Mouse (Mus musculus) embryonic facial prominence, embryonic 10.5 days (tissue): ENCODE data around the gene Mlh3. TPM values are rescaled to one million over a fixed set of nuclear protein-coding genes. Genes with fewer than 3 reads are reported as not detected.

Source experiments
- DNase-seq: peaks from one replicate; pipeline ENCODE4 v3.0.0-alpha.2; 2017; ENCODE audit warnings: low spot score
- H3K27ac ChIP-seq: fragments of 300-500 bp; sonication (generic); replicated peaks from 2 replicates; pipeline ENCODE4 v1.5.1; 2016; ENCODE audit warnings: mild to moderate bottlenecking
- H3K27me3 ChIP-seq: fragments of 300-500 bp; sonication (generic); replicated peaks from 2 replicates; pipeline ENCODE4 v1.6.1; 2016; ENCODE audit warnings: low read depth, mild to moderate bottlenecking; ENCODE audit not compliant: poor library complexity, severe bottlenecking
- H3K36me3 ChIP-seq: fragments of 300-500 bp; sonication (generic); replicated peaks from 2 replicates; pipeline ENCODE4 v1.6.1; 2016; ENCODE audit warnings: mild to moderate bottlenecking, moderate library complexity
- H3K4me1 ChIP-seq: fragments of 300-500 bp; sonication (generic); 2 replicates; pipeline ENCODE4 v1.6.1; 2016
- H3K4me3 ChIP-seq: fragments of 300-500 bp; sonication (generic); 2 replicates; pipeline ENCODE4 v1.5.1; 2016; ENCODE audit warnings: mild to moderate bottlenecking, moderate library complexity
- H3K9me3 ChIP-seq: fragments of 300-500 bp; sonication (generic); 2 replicates; pipeline ENCODE4 v1.6.1; 2016; ENCODE audit warnings: mild to moderate bottlenecking
- WGBS: fragments of 180-500 bp; shearing (Covaris S2); methylation state at CpG from one replicate; pipeline ENCODE4 v1.1.7; 2016; 5-methylcytosine and 5-hydroxymethylcytosine counted together
- polyA plus RNA-seq: library from polyadenylated mRNA; unstranded; fragments of >200 nt; fragmentation: Nextera tagmentation; extraction: Ambion mirVana; gene quantifications from 2 replicates; pipeline ENCODE4 v1.2.1, GENCODE M21; 2016

Gene Mlh3
- 7.6 and 8.2 TPM in 2 replicates for polyA plus RNA-seq

DNA sequence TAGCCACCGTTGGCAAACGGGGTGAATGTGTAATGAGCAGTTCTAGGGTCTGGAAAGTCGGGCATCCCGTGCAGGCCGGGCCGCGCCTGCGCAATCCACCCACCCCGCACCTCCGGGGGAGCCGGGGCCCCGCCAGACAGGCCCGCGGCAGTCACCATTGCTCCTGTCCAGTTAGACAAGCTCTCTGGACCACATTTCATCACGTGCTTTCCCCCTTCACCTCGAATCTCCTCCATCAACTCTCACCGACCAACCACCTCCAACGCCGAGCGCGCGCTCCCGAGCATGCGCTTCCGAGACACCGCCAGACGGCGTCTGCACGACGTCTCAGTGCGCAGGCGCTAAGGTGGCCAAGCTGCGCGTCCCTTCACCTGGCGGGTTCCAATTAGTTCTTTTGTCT is at the start of gene Mlh3:
Gene Mlh3, minus strand, starts transcription at position 281 of the 400 bp plus-strand sequence.
- Histone ChIP-seq H3K4me1 (peaks cover 31% of the 10 kb centered on the region), H3K9me3 (no peaks in the 10 kb centered on the region), H3K27me3 (no peaks in the 10 kb centered on the region), H3K4me3 (peak within 1 kb of the TSS; percentile 65), H3K36me3 (peaks cover 33% of the 10 kb centered on the region), H3K27ac (peak within 1 kb of the TSS; percentile 91)
- DNase-seq: peak; percentile 90
- WGBS: 4% methylated on average over 35 of the region's 35 CpGs

GRCm38 (mm10) chr12:85308651-85309050 is 38.3 kb upstream of the Mlh3 start:
- H3K36me3 ChIP-seq: peaks cover 100% of the 10 kb centered on the region
- WGBS: 81% methylated on average over 3 of the region's 3 CpGs

DNA sequence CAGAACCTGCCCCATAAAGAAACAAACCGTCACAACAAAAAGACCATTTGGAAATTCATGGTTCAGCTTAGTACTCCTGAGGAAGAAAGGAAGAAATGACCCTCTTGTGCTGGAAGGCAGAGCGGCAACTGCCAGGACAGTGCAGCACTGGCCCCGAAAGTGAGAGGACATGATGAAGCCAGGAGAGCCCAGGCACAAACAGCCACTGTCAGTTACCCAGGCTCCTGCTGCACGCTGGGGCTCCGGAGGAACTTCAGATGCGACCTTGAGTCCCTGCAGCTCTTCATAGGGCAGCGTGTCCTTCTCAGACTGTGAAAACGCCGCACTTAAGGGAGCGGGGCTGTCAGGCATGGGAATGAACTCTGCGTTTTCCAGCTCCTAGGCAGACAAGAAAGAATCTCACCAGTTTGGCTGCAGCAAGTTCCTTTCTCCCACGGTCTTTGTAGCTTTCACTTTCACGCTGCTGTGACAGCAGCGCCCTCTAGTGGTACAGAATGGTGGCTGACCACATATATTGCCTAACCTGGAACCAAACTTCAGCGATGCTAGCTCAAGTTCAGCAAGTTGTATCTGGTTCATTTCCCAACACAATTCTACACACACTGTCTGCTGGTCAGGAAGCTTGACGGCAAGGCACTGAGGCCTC is 35.0 kb upstream of the Mlh3 start:
- Histone ChIP-seq H3K36me3 (peaks cover 100% of the 10 kb centered on the region), H3K4me3 (no peak overlapping the region), H3K27ac (no peak overlapping the region), H3K9me3 (no peaks in the 10 kb centered on the region), H3K27me3 (no peaks in the 10 kb centered on the region), H3K4me1 (no peaks in the 10 kb centered on the region; the same call in 1 of the 2 replicates)
- peak; percentile 83 for DNase-seq
- WGBS: 54% methylated on average over 16 of the region's 16 CpGs

More at GRCm38 (mm10) chr12:85308651-85309050, 38.3 kb upstream of the Mlh3 start:
- H3K27me3 ChIP-seq: no peaks in the 10 kb centered on the region
- no peak overlapping the region for H3K4me3 ChIP-seq
- no peaks in the 10 kb centered on the region; the same call in 1 of the 2 replicates for H3K4me1 ChIP-seq
- no peak for DNase-seq
- H3K9me3 ChIP-seq: no peaks in the 10 kb centered on the region
- no peak overlapping the region for H3K27ac ChIP-seq

- DNase-seq: no peak
- no peaks in the 10 kb centered on the region for H3K27me3 ChIP-seq
- H3K4me1 ChIP-seq: no peaks in the 10 kb centered on the region; the same call in 1 of the 2 replicates
- no peaks in the 10 kb centered on the region for H3K9me3 ChIP-seq
- H3K27ac ChIP-seq: no peak overlapping the region
- H3K36me3 ChIP-seq: peaks cover 100% of the 10 kb centered on the region
- WGBS: 79% methylated on average over 4 of the region's 4 CpGs
- no peak overlapping the region for H3K4me3 ChIP-seq
These were observed 34.3 kb upstream of the Mlh3 start for GRCm38 (mm10) chr12:85304725-85305124.

DNA sequence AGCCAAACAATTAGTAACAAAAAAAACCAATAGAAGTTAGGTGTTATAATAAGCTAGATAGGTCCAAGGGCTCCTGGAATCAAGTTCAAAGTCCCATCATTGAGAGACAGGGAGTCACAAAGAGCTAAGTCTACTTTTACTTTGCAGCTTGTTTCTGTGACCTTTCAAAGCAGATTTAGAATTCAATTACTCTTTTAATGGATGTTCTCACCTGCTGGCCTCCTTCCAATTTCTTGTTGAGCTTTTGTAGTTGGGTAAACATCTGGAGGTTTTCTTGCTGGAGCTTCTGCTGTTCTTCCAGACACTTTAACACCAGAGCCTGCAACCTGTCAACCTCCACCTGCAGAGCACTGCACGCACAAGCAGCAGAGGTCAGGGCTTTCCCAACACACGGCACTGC is 32.9 kb upstream of the Mlh3 start:
- peaks cover 100% of the 10 kb centered on the region for H3K36me3 ChIP-seq
- no peak overlapping the region for H3K27ac ChIP-seq
- no peaks in the 10 kb centered on the region for H3K27me3 ChIP-seq
- no peaks in the 10 kb centered on the region for H3K9me3 ChIP-seq
- WGBS: 92% methylated on average over 2 of the region's 2 CpGs
- no peak for DNase-seq
- H3K4me3 ChIP-seq: no peak overlapping the region
- no peaks in the 10 kb centered on the region; the same call in 1 of the 2 replicates for H3K4me1 ChIP-seq

GRCm38 (mm10) chr12:85298835-85299180 is 28.4 kb upstream of the Mlh3 start:
- H3K27ac ChIP-seq: no peak overlapping the region
- H3K4me3 ChIP-seq: no peak overlapping the region
- 83% methylated on average over 1 of the region's 1 CpGs for WGBS
- no peaks in the 10 kb centered on the region for H3K27me3 ChIP-seq
- no peak for DNase-seq
- H3K9me3 ChIP-seq: peaks cover 9% of the 10 kb centered on the region; the same call in 1 of the 2 replicates
- H3K36me3 ChIP-seq: peaks cover 61% of the 10 kb centered on the region
- H3K4me1 ChIP-seq: peaks cover 11% of the 10 kb centered on the region

DNA sequence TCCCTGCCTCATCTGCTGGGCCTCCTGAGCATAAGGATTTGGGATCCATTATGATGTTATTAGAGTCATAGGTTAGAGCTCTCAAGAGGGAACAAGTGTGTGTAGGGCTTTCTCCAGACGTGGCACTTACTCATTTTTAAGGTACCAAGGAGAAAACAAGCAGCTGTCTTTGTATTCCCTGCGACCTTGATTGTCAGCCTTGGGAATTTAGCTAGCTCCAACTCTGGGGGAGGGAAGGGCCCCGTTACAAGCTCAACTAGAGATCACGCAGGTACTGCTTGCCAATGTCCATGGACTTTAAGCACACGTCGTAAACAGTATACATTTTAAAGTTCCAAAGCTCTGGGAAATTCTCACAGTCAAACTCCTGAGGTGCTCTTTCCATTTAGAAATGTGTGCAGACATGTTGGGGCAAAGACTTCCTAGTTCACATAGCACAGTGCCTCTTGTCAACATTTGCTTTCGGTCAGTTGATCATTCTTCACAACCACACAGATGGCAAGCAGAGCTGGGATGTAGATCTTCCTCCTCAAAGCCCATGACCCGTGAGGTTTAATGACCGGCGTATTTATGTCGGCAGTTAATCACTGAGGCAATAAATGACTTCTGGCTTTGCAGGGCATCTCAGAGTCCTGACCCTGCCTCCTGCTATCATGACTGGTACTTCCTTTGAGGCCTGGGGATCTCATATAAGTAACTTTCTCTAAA is 27.9 kb upstream of the Mlh3 start:
- H3K9me3 ChIP-seq: peaks cover 9% of the 10 kb centered on the region; the same call in 1 of the 2 replicates
- H3K4me1 ChIP-seq: peaks cover 11% of the 10 kb centered on the region
- H3K27ac ChIP-seq: no peak overlapping the region
- DNase-seq: no peak
- no peak overlapping the region for H3K4me3 ChIP-seq
- 82% methylated on average over 11 of the region's 11 CpGs for WGBS
- H3K36me3 ChIP-seq: peaks cover 56% of the 10 kb centered on the region
- H3K27me3 ChIP-seq: no peaks in the 10 kb centered on the region

GRCm38 (mm10) chr12:85297345-85297997 is 27.1 kb upstream of the Mlh3 start:
- 79% methylated on average over 10 of the region's 10 CpGs for WGBS
- peaks cover 11% of the 10 kb centered on the region for H3K4me1 ChIP-seq
- DNase-seq: no peak
- H3K27me3 ChIP-seq: no peaks in the 10 kb centered on the region
- no peak overlapping the region for H3K27ac ChIP-seq
- H3K36me3 ChIP-seq: peaks cover 48% of the 10 kb centered on the region
- peaks cover 9% of the 10 kb centered on the region; the same call in 1 of the 2 replicates for H3K9me3 ChIP-seq
- H3K4me3 ChIP-seq: no peak overlapping the region

GRCm38 (mm10) chr12:85296915-85297314 is 26.5 kb upstream of the Mlh3 start:
- Histone ChIP-seq H3K27me3 (no peaks in the 10 kb centered on the region), H3K36me3 (peaks cover 42% of the 10 kb centered on the region), H3K4me1 (peaks cover 11% of the 10 kb centered on the region), H3K27ac (no peak overlapping the region), H3K9me3 (peaks cover 9% of the 10 kb centered on the region; the same call in 1 of the 2 replicates), H3K4me3 (no peak overlapping the region)
- DNase-seq: no peak
- WGBS: 83% methylated on average over 5 of the region's 5 CpGs

DNA sequence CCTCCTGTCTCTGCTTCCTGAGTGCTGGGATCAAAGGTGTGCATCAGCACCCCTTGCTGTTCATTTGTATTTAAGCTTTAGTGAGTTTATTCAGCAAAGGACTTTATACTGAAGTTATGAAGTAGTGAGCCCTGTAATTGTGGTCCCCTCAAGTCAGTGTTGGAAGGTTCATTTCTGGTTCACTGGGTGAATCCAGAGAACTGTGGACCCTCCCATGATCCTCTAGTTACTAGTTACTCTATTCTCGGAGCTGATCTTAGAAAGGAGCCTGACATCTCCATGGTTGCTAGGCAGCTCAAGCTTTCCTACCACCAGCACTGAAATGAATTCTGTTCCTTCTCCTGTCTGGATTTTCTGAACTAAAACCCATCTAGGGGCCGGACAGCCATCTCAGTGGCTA is 25.1 kb upstream of the Mlh3 start:
- Histone ChIP-seq H3K27ac (no peak overlapping the region), H3K9me3 (peaks cover 9% of the 10 kb centered on the region; the same call in 1 of the 2 replicates), H3K4me3 (no peak overlapping the region), H3K4me1 (peaks cover 11% of the 10 kb centered on the region), H3K36me3 (peaks cover 28% of the 10 kb centered on the region), H3K27me3 (peaks cover 6% of the 10 kb centered on the region)
- WGBS: 88% methylated on average over 2 of the region's 2 CpGs
- DNase-seq: no peak

DNA sequence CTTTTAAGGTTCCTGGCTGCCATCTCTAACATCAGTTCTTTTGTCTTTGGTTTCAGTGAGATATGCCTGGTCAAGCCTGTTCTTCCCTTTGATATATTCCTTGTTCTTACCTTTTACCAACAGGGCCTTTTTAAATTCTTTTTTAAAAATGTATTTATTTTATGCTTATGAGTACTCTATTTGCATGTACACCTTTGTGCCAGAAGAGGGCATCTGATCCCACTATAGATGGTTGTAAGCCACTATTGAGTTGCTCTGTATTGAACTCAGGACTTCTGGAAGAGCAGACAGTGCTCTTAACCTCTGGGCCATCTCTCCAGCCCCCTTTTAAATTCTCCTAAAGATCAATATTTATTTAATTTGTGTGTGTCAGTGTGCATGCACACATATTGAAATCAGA is 22.5 kb upstream of the Mlh3 start:
- H3K9me3 ChIP-seq: peaks cover 9% of the 10 kb centered on the region; the same call in 1 of the 2 replicates
- no peak overlapping the region for H3K4me3 ChIP-seq
- no peak overlapping the region for H3K27ac ChIP-seq
- peaks cover 24% of the 10 kb centered on the region for H3K27me3 ChIP-seq
- H3K4me1 ChIP-seq: peaks cover 22% of the 10 kb centered on the region
- peaks cover 2% of the 10 kb centered on the region for H3K36me3 ChIP-seq
- DNase-seq: no peak

DNA sequence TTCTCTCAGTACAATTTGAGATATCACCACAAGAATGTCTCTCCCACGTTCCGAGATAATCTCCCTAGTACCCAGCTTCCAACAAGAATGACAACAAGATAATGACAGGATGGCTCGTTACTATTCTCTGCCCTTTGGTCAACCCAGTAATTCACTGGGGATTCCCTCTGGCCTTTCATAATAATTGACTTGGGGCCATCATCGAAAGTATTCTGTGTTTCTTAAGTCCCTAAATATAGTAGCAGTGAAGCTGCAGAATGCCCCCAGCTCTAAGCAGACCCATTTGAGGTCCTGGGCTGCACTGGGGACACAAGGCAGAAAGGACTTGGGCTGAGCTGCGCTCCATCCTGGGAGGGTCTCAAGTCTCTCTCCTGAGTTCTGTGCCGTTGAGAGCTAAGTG is 21.9 kb upstream of the Mlh3 start:
- Histone ChIP-seq H3K4me1 (peaks cover 22% of the 10 kb centered on the region), H3K36me3 (no peaks in the 10 kb centered on the region; the same call in 1 of the 2 replicates), H3K27me3 (peaks cover 24% of the 10 kb centered on the region), H3K4me3 (no peak overlapping the region), H3K27ac (no peak overlapping the region), H3K9me3 (peaks cover 9% of the 10 kb centered on the region; the same call in 1 of the 2 replicates)
- 74% methylated on average over 6 of the region's 6 CpGs for WGBS
- DNase-seq: no peak
